Mouse (Mus musculus) cortical plate, adult 2 months (tissue): ENCODE data around the gene Atad5.

Experiments
- CTCF ChIP-seq: fragments of 200-500 bp; IDR thresholded peaks from 2 replicates; pipeline ENCODE4 v1.5.1; 2011; ENCODE audit warnings: mild to moderate bottlenecking, control low read depth, low read length; ENCODE audit not compliant: insufficient read depth; ENCODE audit errors: extremely low read depth
- POLR2A ChIP-seq: fragments of 200-500 bp; IDR thresholded peaks from 2 replicates; pipeline ENCODE4 v1.6.1; 2011; ENCODE audit warnings: mild to moderate bottlenecking, low read length, control low read depth; ENCODE audit not compliant: insufficient read depth; ENCODE audit errors: extremely low read depth

GRCm38 (mm10) chr11:80101298-80101697, 12.1 kb downstream of the Atad5 start:
- TF ChIP-seq CTCF, result no peak
- no peak for TF ChIP-seq POLR2A
